Mouse (Mus musculus) inflammation-experienced regulatory T-cells, adult 6 months (primary cell): ENCODE results near the gene Gm49337. TPM values are rescaled to one million over a fixed set of nuclear protein-coding genes. Genes with fewer than 3 reads are reported as not detected.
A peak's percentile ranks its signal among the peaks of the same experiment; 100 is the strongest.

Experiments
- ATAC-seq: one replicate; pipeline ENCODE4 v1.8.0; 2017
- polyA plus RNA-seq, 3 experiments: library from polyadenylated mRNA; unstranded; fragments of 100-300 nt; shearing (Covaris generic); gene quantifications; one replicate each; pipeline ENCODE4 v1.2.1; 2017

Gm49337 gene
- polyA plus RNA-seq, 3 experiments from 2014 or later, result not detected

GRCm38 (mm10) chr4:116164759-116165554 lies 8.2 kb upstream of the Gm49337 start:
- no peak for ATAC-seq

GRCm38 (mm10) chr4:116165708-116166407 lies 7.3 kb upstream of the Gm49337 start:
- ATAC-seq, result no peak

- no peak for ATAC-seq
Measured at GRCm38 (mm10) chr4:116167404-116167803, 5.8 kb upstream of the Gm49337 start, which contains the start of gene Tspan1. Gene Tspan1 (minus strand): TSS chr4:116167601.

GRCm38 (mm10) chr4:116168617-116169352 lies 4.4 kb upstream of the Gm49337 start:
- peak; percentile 73 for ATAC-seq

- ATAC-seq, result no peak
Measured at GRCm38 (mm10) chr4:116169353-116169672, 3.9 kb upstream of the Gm49337 start.

- no peak for ATAC-seq
Measured at GRCm38 (mm10) chr4:116173752-116174151, 568 bp downstream of the Gm49337 start.

- ATAC-seq, result no peak
Measured at GRCm38 (mm10) chr4:116174466-116175116, 1.4 kb downstream of the Gm49337 start.

GRCm38 (mm10) chr4:116175136-116175535 lies 2.0 kb downstream of the Gm49337 start:
- no peak for ATAC-seq

GRCm38 (mm10) chr4:116175711-116176542 lies 2.7 kb downstream of the Gm49337 start:
- no peak for ATAC-seq

- ATAC-seq, result no peak
Measured at GRCm38 (mm10) chr4:116176543-116176988, 3.4 kb downstream of the Gm49337 start.

- ATAC-seq, result no peak
Measured at GRCm38 (mm10) chr4:116177140-116177539, 4.0 kb downstream of the Gm49337 start.

GRCm38 (mm10) chr4:116182079-116182478 lies 8.9 kb downstream of the Gm49337 start:
- no peak for ATAC-seq

GRCm38 (mm10) chr4:116182745-116183144 lies 9.6 kb downstream of the Gm49337 start:
- no peak for ATAC-seq

- no peak for ATAC-seq
Measured at GRCm38 (mm10) chr4:116185083-116185482, 11.9 kb downstream of the Gm49337 start.

- ATAC-seq, result no peak
Measured at GRCm38 (mm10) chr4:116192286-116192835, 19.2 kb downstream of the Gm49337 start.

- ATAC-seq, result no peak
Measured at GRCm38 (mm10) chr4:116193583-116194383, 20.6 kb downstream of the Gm49337 start.

- no peak for ATAC-seq
Measured at GRCm38 (mm10) chr4:116198422-116198821, 25.2 kb downstream of the Gm49337 start.

GRCm38 (mm10) chr4:116204422-116204821 lies 31.2 kb downstream of the Gm49337 start:
- ATAC-seq, result no peak

- ATAC-seq, result no peak
Measured at GRCm38 (mm10) chr4:116206531-116206930, 33.3 kb downstream of the Gm49337 start.

- ATAC-seq, result no peak
Measured at GRCm38 (mm10) chr4:116208891-116209290, 35.7 kb downstream of the Gm49337 start.
